Comparison of ENCODE assay signal across 11 mouse cellular contexts in the genomic region with DNA sequence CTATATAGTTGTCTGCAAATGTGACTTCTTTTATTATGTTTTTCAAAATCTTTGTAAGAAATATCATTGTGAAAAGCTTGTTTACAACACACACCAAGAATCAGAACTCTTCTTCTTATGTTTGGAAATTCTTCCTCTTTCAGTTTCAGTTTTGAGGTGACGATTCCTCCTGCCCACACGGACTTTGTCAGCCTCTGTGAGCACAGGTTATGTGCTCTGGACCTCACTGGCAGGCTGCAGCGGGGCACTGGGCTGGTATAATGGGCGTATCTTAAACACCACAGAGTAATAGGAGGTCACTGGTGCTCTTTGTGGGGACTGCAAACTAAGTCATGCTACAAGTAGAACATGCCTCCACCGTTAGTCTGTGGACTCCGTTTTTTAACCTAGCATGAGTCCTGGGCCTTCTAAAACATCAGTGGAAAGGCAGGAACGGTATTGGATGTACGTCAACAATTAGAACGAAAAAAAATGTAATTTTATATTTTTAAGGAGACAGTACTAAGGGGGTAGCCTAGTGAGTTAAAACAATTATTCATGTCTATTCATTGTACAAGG. TPM values are rescaled to one million over a fixed set of nuclear protein-coding genes. Genes with fewer than 3 reads are reported as not detected.
DNase-seq lines count a peak whose midpoint lies in the region; ATAC-seq and TF ChIP-seq lines count a peak whose summit lies in the region.
"Had no signal": no experiment of that assay in that cellular context is flagged by ENCODE, and none has a peak within 500 bp of the region (broad histone marks: within the 10 kb centered on the region; RNA-seq: fewer than 3 reads in every experiment).

No protein-coding gene starts in this region.

- no peak overlapping the region for H3K27ac ChIP-seq in forebrain, embryonic 14.5 days (ENCODE audit: low read depth, low read length)
- H3K27ac ChIP-seq: embryonic facial prominence, embryonic 12.5 days; midbrain, embryonic 10.5 days had no signal

- H3K4me3 ChIP-seq in lung, adult 2 months (replicated peaks; ENCODE audit: extremely low read depth, low read depth, low read length): peak overlapping the region; percentile 62
- no peak overlapping the region for H3K4me3 ChIP-seq in forebrain, embryonic 14.5 days (ENCODE audit: low read depth, low read length)
- H3K4me3 ChIP-seq: embryonic facial prominence, embryonic 12.5 days; midbrain, embryonic 10.5 days had no signal

- no peaks in the 10 kb centered on the region for H3K36me3 ChIP-seq in forebrain, embryonic 14.5 days (ENCODE audit: control insufficient read depth, insufficient read depth, low read length)
- H3K36me3 ChIP-seq: embryonic facial prominence, embryonic 12.5 days; midbrain, embryonic 10.5 days had no signal

- peak; percentile 90 for ATAC-seq in activated CD4-positive, CD25-positive, alpha-beta regulatory T cell, adult 4 months
- no peak for ATAC-seq in forebrain, embryonic 14.5 days

- no peak for DNase-seq in lung, adult 2 months
- DNase-seq in lung, postnatal 4 days: no peak
- peak; percentile 6 for DNase-seq in lung, postnatal 14 days
- DNase-seq in thymus, postnatal 25 days: peak; percentile 52
- DNase-seq in forebrain, embryonic 14.5 days (ENCODE audit: low spot score): no peak
- no peak for DNase-seq in gastrocnemius, postnatal 4 days (ENCODE audit: low spot score in 2 of 2)
- DNase-seq in embryo, embryonic 10.5 days (ENCODE audit: low spot score): no peak
- DNase-seq: retina, postnatal 1 day had no signal

- no peaks in the 10 kb centered on the region for H3K9me3 ChIP-seq in forebrain, embryonic 14.5 days (replicated peaks; ENCODE audit: control insufficient read depth, low read length)
- H3K9me3 ChIP-seq: embryonic facial prominence, embryonic 12.5 days; midbrain, embryonic 10.5 days had no signal

- WGBS in lung, adult 2 months: 58% methylated on average over 9 of the region's 9 CpGs
- WGBS in forebrain, embryonic 14.5 days: 89% methylated on average over 9 of the region's 9 CpGs

- no peak overlapping the region for H3K9ac ChIP-seq in forebrain, embryonic 14.5 days (ENCODE audit: low read length)
- H3K9ac ChIP-seq: embryonic facial prominence, embryonic 12.5 days had no signal

- no peak for TF ChIP-seq CTCF in lung, adult 2 months (IDR thresholded peaks at IDR 0.05; ENCODE audit: insufficient read depth, low read length)

- no peaks in the 10 kb centered on the region for H3K4me1 ChIP-seq in lung, adult 2 months (ENCODE audit: control insufficient read depth, insufficient read depth, low read length)
- H3K4me1 ChIP-seq in forebrain, embryonic 14.5 days (ENCODE audit: control insufficient read depth, insufficient read depth, low read length): no peaks in the 10 kb centered on the region
- H3K4me1 ChIP-seq: embryonic facial prominence, embryonic 12.5 days; midbrain, embryonic 10.5 days had no signal

- no peaks in the 10 kb centered on the region for H3K27me3 ChIP-seq in forebrain, embryonic 14.5 days (replicated peaks; ENCODE audit: control insufficient read depth, insufficient read depth, low read length)
- H3K27me3 ChIP-seq: embryonic facial prominence, embryonic 12.5 days had no signal

- TF ChIP-seq POLR2A in lung, adult 2 months (IDR thresholded peaks at IDR 0.05; ENCODE audit: borderline replicate concordance, extremely low read depth, low read depth, low read length): no peak

- no peak overlapping the region for H3K4me2 ChIP-seq in forebrain, embryonic 14.5 days (ENCODE audit: low read length)
- H3K4me2 ChIP-seq: embryonic facial prominence, embryonic 12.5 days had no signal

RNA-seq across cellular contexts. Expression of gene Ero1lb, which starts 9.4 kb away (rescaled TPM):
- polyA plus RNA-seq in lung, adult 2 months (2012; rRNA removed): 4.1 and 5.3 TPM in 2 replicates
- polyA plus RNA-seq in activated CD4-positive, CD25-positive, alpha-beta regulatory T cell, adult 4 months (2017; shearing (Covaris generic)): 1 to 10 TPM; 4.4 to 5.7 TPM
- polyA plus RNA-seq in forebrain, embryonic 14.5 days (2014; fragmentation: Nextera tagmentation; extraction: Ambion mirVana): 10.4 and 11.7 TPM in 2 replicates
- total RNA-seq in gastrocnemius, postnatal 4 days (2021): 1 to 10 TPM; 1.1 to 1.4 TPM

RNA-seq across cellular contexts. Expression of gene Edaradd, which starts 54.8 kb away (rescaled TPM):
- 0.28 and 0.53 TPM in 2 replicates for polyA plus RNA-seq in lung, adult 2 months (2012; rRNA removed)
- polyA plus RNA-seq in activated CD4-positive, CD25-positive, alpha-beta regulatory T cell, adult 4 months (2017; shearing (Covaris generic)): 1 to 10 TPM; 1.0 TPM
- polyA plus RNA-seq in forebrain, embryonic 14.5 days (2014; fragmentation: Nextera tagmentation; extraction: Ambion mirVana): 1.0 and 1.5 TPM in 2 replicates
- under 1 TPM; 0.10 TPM for total RNA-seq in gastrocnemius, postnatal 4 days (2021)

Comparison
In these comparisons a context has a peak if more than half of its experiments do, and no peak if none do; other contexts are left out.
1. DNase-seq: peak in lung, postnatal 14 days (single experiment) and thymus, postnatal 25 days (single experiment); none in lung, adult 2 months (single experiment), lung, postnatal 4 days (0 of 2), forebrain, embryonic 14.5 days (single experiment), gastrocnemius, postnatal 4 days (0 of 2) and embryo, embryonic 10.5 days (single experiment).